Mouse (Mus musculus) neural tube, embryonic 15.5 days (tissue): Measurements from ENCODE around the gene Gpr55. TPM values are rescaled to one million over a fixed set of nuclear protein-coding genes. Genes with fewer than 3 reads are reported as not detected.

Experiments used
- ATAC-seq: fragments of 200-750 bp; cut with Nextera tagmentation; 2 replicates; pipeline ENCODE4 v1.8.0; 2017; ENCODE audit warnings: mild to moderate bottlenecking, moderate TSS enrichment, moderate library complexity; ENCODE audit not compliant: low FRiP score
- H3K27ac ChIP-seq: fragments of 300-500 bp; sonication (generic); replicated peaks from 2 replicates; pipeline ENCODE4 v1.5.1; 2015; ENCODE audit warnings: mild to moderate bottlenecking, inconsistent platforms
- H3K27me3 ChIP-seq: fragments of 300-500 bp; sonication (generic); replicated peaks from 2 replicates; pipeline ENCODE4 v1.6.1; 2015; ENCODE audit warnings: inconsistent platforms
- H3K36me3 ChIP-seq: fragments of 300-500 bp; sonication (generic); 2 replicates; pipeline ENCODE4 v1.6.1; 2015; ENCODE audit warnings: inconsistent platforms
- H3K4me1 ChIP-seq: fragments of 300-500 bp; sonication (generic); 2 replicates; pipeline ENCODE4 v1.6.1; 2015; ENCODE audit warnings: inconsistent platforms
- H3K4me2 ChIP-seq: fragments of 300-500 bp; sonication (generic); 2 replicates; pipeline ENCODE4 v1.6.1; 2015; ENCODE audit warnings: inconsistent platforms, mild to moderate bottlenecking, moderate library complexity
- H3K4me3 ChIP-seq: fragments of 300-500 bp; sonication (generic); replicated peaks from 2 replicates; pipeline ENCODE4 v1.5.1; 2015; ENCODE audit warnings: mild to moderate bottlenecking, inconsistent platforms
- H3K9ac ChIP-seq: fragments of 300-500 bp; sonication (generic); replicated peaks from 2 replicates; pipeline ENCODE4 v1.6.1; 2015; ENCODE audit warnings: mild to moderate bottlenecking, inconsistent platforms
- H3K9me3 ChIP-seq: fragments of 300-500 bp; sonication (generic); replicated peaks from 2 replicates; pipeline ENCODE4 v1.6.1; 2016; ENCODE audit warnings: inconsistent platforms
- WGBS: fragments of 180-500 bp; shearing (Covaris S2); methylation state at CpG from one replicate; pipeline ENCODE4 v1.1.7; 2015; ENCODE audit warnings: mixed read lengths; 5-methylcytosine and 5-hydroxymethylcytosine counted together
- polyA plus RNA-seq: library from polyadenylated mRNA; unstranded; fragments of >200 nt; fragmentation: Nextera tagmentation; extraction: Ambion mirVana; gene quantifications from 2 replicates; pipeline ENCODE4 v1.2.1, GENCODE M21; 2015

Gpr55 gene
- polyA plus RNA-seq, 1 experiment from 2014 or later: 0.10 TPM

DNA sequence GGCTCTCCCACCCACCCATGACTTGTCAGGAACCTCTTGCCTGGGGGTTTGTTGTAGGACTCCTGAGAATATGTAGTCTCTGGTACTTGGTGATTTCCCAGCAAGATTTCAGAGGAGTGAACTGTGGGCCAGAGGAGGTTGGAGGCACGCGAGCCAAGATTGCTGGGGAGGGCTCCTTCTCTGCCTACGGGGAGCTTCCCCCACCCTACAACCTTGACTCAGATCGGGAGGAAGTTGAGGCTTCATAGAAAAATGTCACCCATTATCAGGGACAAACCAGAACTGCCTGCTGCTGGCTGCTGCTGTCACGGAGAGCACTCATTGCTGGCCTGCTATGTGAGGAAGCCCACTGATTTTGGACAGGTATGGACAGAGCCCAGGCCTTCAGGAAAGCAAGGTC lies 3.5 kb downstream of the Gpr55 start:
- Histone ChIP-seq H3K36me3 (no peaks in the 10 kb centered on the region), H3K4me2 (no peak overlapping the region), H3K9me3 (no peaks in the 10 kb centered on the region), H3K27me3 (no peaks in the 10 kb centered on the region; the same call in 1 of the 2 replicates), H3K27ac (no peak overlapping the region), H3K9ac (no peak overlapping the region), H3K4me1 (no peaks in the 10 kb centered on the region), H3K4me3 (no peak overlapping the region)
- no peak for ATAC-seq
- 80% methylated on average over 5 of the region's 5 CpGs for WGBS

GRCm38 (mm10) chr1:85955150-85955549 lies 5.7 kb downstream of the Gpr55 start:
- 87% methylated on average over 3 of the region's 3 CpGs for WGBS
- no peak overlapping the region for H3K4me3 ChIP-seq
- H3K9ac ChIP-seq: no peak overlapping the region

DNA sequence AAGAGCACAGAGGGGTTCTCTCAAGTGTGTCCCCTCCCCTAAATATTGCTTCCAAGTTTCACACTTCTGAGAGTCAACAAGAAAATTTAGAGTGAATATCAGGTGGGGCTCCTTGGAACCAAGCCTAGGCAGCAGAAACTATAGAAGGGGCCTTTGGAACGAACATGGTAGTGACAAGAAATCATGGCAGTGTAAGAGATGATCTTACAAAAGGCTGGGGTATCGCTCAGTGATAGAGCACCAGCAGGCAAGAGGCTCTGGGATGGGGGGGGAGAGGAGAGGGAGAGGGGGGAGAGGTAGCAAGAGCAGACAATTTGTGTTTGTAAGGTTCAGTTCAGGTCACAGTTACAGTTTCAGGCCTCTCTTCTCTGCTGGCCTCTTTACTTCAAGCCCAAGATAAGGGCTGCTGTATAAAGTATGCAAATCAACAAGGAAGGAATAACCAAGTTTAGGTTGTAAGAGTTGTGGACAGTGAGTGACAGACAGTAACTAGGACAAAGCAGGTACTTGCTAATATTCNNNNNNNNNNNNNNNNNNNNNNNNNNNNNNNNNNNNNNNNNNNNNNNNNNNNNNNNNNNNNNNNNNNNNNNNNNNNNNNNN lies 11.6 kb downstream of the Gpr55 start:
- H3K4me3 ChIP-seq: no peak overlapping the region
- H3K9me3 ChIP-seq: no peaks in the 10 kb centered on the region
- WGBS: 84% methylated on average over 2 of the region's 2 CpGs
- no peak overlapping the region for H3K27ac ChIP-seq
- H3K27me3 ChIP-seq: no peaks in the 10 kb centered on the region
- H3K4me1 ChIP-seq: no peaks in the 10 kb centered on the region
- no peak for ATAC-seq
- no peak overlapping the region for H3K9ac ChIP-seq
- H3K4me2 ChIP-seq: no peak overlapping the region
- no peaks in the 10 kb centered on the region for H3K36me3 ChIP-seq

More at GRCm38 (mm10) chr1:85955150-85955549, 5.7 kb downstream of the Gpr55 start:
- Histone ChIP-seq H3K9me3 (no peaks in the 10 kb centered on the region), H3K27ac (no peak overlapping the region), H3K4me1 (no peaks in the 10 kb centered on the region), H3K36me3 (no peaks in the 10 kb centered on the region), H3K4me2 (no peak overlapping the region), H3K27me3 (no peaks in the 10 kb centered on the region; the same call in 1 of the 2 replicates)
- ATAC-seq: no peak

- H3K9ac ChIP-seq: no peak overlapping the region
- ATAC-seq: no peak
- H3K4me1 ChIP-seq: no peaks in the 10 kb centered on the region
- H3K4me3 ChIP-seq: no peak overlapping the region
- no peaks in the 10 kb centered on the region for H3K36me3 ChIP-seq
- H3K4me2 ChIP-seq: no peak overlapping the region
- no peak overlapping the region for H3K27ac ChIP-seq
- no peaks in the 10 kb centered on the region for H3K9me3 ChIP-seq
- no peaks in the 10 kb centered on the region for H3K27me3 ChIP-seq
- 88% methylated on average over 8 of the region's 8 CpGs for WGBS
Observed at GRCm38 (mm10) chr1:85942318-85942717, 18.5 kb downstream of the Gpr55 start.

- no peak overlapping the region for H3K27ac ChIP-seq
- WGBS: 85% methylated on average over 1 of the region's 1 CpGs
- ATAC-seq: no peak
- H3K4me2 ChIP-seq: no peak overlapping the region
- H3K27me3 ChIP-seq: no peaks in the 10 kb centered on the region
- H3K4me1 ChIP-seq: peaks cover 29% of the 10 kb centered on the region
- no peak overlapping the region for H3K4me3 ChIP-seq
- no peak overlapping the region for H3K9ac ChIP-seq
- H3K9me3 ChIP-seq: no peaks in the 10 kb centered on the region
- no peaks in the 10 kb centered on the region for H3K36me3 ChIP-seq
Observed at GRCm38 (mm10) chr1:85937323-85937722, 23.5 kb downstream of the Gpr55 start.

DNA sequence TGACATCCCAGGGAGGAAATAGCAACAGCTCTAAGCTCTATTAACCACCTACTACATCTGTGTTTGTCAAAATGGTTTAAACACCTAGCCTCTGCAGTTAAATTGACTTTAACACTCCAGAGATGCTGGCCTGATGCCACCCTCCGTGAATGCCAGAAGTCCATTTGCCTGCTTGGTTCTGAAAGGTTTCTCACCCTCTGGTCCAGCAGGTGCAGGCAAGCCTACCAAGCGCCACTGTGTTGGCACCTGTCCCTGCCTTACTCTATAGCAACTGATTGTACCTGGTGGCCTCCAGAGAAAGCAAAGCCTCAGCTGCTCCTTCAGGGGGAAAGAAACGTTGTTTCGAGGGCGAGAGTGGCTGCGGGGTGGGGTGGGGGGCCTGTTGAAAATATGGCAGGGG lies 24.5 kb downstream of the Gpr55 start:
- no peak for ATAC-seq

DNA sequence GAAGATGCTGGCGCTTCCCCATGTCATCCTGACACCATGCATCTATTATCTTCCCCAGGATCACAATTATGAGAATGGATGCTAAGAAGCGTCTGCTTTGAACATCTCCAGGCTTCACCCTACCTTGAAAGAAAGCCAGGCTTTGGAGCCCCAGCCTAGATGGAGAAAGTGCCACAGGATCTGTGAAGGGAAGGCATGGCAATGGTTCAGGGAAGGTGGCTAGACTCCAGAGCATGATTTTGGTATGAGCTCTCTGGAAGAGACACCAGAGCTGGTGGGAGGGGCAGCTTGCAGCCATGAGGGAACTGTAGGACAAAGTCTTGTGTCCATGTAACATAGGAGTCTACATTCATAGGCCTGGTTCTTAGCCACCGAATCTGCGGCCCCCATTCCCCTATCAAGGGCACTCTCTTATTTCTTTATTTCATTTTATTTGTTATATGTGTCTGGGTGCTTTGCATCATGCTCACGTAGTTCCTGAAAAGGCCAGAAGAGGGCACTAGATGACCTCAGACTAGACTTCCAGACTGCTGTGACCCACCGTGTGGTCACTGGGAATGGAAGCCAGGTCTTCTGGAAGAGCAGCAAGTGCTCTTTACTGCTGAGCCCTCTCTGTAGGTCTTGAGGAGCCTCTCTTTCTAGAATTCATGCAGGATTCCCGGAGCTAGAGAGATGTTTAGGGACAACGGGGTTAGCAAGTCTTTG lies 25.5 kb downstream of the Gpr55 start:
- 62% methylated on average over 8 of the region's 8 CpGs for WGBS
- no peak overlapping the region for H3K27ac ChIP-seq
- H3K36me3 ChIP-seq: no peaks in the 10 kb centered on the region
- H3K4me1 ChIP-seq: peaks cover 37% of the 10 kb centered on the region
- ATAC-seq: no peak
- no peaks in the 10 kb centered on the region for H3K9me3 ChIP-seq
- H3K27me3 ChIP-seq: no peaks in the 10 kb centered on the region
- H3K9ac ChIP-seq: no peak overlapping the region
- no peak overlapping the region for H3K4me3 ChIP-seq
- no peak overlapping the region for H3K4me2 ChIP-seq

More for the DNA sequence above, 24.5 kb downstream of the Gpr55 start:
- WGBS: 55% methylated on average over 6 of the region's 6 CpGs
- H3K4me2 ChIP-seq: no peak overlapping the region
- 0 out of 2 replicates have a peak overlapping the region, but pooled peaks have one; percentile 23 for H3K27ac ChIP-seq
- H3K9me3 ChIP-seq: no peaks in the 10 kb centered on the region
- no peak overlapping the region for H3K4me3 ChIP-seq
- H3K4me1 ChIP-seq: peaks cover 33% of the 10 kb centered on the region
- H3K27me3 ChIP-seq: no peaks in the 10 kb centered on the region
- no peak overlapping the region for H3K9ac ChIP-seq
- no peaks in the 10 kb centered on the region for H3K36me3 ChIP-seq

DNA sequence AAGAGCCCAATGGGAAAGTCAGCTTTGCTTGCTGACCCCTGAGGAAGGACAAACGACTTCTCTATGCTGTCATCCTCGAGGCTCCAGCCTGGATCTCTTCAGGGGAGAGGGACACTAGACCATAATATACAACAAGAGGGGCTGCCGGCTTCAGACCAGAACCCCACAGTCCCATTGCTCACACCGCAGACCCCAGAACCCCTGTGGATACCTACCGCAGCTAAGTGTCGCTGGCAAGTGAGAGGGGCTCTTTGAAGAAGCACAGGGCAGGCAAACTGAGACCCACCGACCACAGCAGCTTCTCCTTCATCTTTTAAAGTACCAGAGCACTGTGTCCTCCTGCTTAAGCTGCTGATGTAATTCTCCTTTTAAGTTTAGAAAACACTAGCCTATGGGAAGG lies 26.2 kb downstream of the Gpr55 start:
- Histone ChIP-seq H3K4me3 (no peak overlapping the region), H3K4me2 (no peak overlapping the region), H3K36me3 (no peaks in the 10 kb centered on the region), H3K27ac (no peak overlapping the region), H3K9me3 (no peaks in the 10 kb centered on the region), H3K27me3 (no peaks in the 10 kb centered on the region), H3K9ac (no peak overlapping the region), H3K4me1 (peaks cover 38% of the 10 kb centered on the region)
- ATAC-seq: no peak
- WGBS: 8% methylated on average over 7 of the region's 7 CpGs

DNA sequence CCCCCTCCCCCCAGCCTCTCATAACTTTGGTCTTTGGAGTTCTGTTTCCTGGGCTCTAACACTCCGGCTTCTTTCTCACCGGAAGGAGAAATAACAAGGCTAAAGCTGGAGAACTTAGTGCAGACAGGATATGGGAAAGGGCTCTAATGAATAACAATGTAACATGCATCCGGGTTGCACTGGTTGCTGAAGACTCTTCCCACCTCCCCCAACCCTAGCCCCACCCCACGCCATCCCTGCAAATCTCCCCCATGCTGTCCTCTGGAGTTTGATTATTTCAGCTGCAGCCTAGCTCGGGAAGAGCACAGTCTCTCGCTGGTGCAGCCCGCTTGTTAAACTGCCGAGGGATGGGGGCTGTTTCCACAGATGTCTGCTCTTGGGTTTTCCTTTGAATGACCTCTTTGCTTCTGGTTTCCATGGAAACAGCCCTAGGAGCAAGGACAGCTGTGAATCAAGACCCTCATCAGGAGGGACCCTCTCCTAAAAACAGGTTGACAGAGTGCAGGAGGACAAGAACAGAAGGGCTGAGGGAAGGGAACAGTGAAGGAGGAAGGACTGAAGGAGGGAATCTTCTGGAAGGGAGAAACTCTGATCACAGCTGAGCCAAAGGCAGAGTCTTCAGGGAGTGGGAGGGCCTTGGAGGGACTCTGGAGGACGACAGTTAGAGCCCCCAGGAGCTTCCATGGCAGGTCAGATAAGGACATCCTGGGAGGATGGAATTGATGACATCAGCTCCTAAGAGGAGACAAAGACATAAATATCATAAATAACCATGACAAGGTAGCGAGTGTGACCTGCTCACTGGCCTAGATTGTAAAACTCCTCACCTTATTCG lies 27.0 kb downstream of the Gpr55 start:
- Histone ChIP-seq H3K27ac (peak overlapping the region; percentile 64; the same call in 1 of the 2 replicates), H3K36me3 (no peaks in the 10 kb centered on the region), H3K9me3 (no peaks in the 10 kb centered on the region), H3K4me1 (peaks cover 44% of the 10 kb centered on the region), H3K4me3 (no peak overlapping the region), H3K4me2 (peak overlapping the region; percentile 43), H3K9ac (no peak overlapping the region), H3K27me3 (no peaks in the 10 kb centered on the region)
- WGBS: 6% methylated on average over 11 of the region's 11 CpGs
- ATAC-seq: peak; percentile 45

- peak overlapping the region; percentile 64; the same call in 1 of the 2 replicates for H3K27ac ChIP-seq
- H3K36me3 ChIP-seq: no peaks in the 10 kb centered on the region
- H3K27me3 ChIP-seq: no peaks in the 10 kb centered on the region
- peak overlapping the region; percentile 43 for H3K4me2 ChIP-seq
- no peak overlapping the region for H3K9ac ChIP-seq
- H3K4me3 ChIP-seq: no peak overlapping the region
- ATAC-seq: no peak
- no peaks in the 10 kb centered on the region for H3K9me3 ChIP-seq
- 3% methylated on average over 7 of the region's 7 CpGs for WGBS
- H3K4me1 ChIP-seq: peaks cover 50% of the 10 kb centered on the region
Observed at GRCm38 (mm10) chr1:85933226-85933625, 27.6 kb downstream of the Gpr55 start.

DNA sequence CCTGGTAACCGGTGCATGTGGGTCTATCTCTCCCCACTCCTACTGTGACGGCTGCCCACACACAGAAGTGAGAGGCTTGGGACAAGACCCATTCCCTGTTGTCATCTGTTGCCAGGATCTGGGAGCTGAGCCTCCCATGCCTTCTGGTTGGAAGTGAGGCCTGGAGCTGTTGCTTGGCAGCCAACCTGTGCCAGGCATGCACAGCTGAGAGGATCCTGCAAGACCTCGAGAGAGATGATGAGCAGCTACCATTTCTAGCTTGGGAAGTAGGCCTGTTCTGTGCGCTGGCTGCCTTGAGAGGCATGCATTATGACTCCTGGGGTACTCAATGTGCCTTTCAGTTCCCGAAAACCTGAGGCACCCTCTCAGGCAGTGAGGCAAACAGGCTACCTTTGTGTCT lies 29.6 kb downstream of the Gpr55 start:
- Histone ChIP-seq H3K36me3 (no peaks in the 10 kb centered on the region), H3K4me3 (no peak overlapping the region), H3K9ac (no peak overlapping the region), H3K4me1 (peaks cover 54% of the 10 kb centered on the region), H3K27ac (no peak overlapping the region), H3K4me2 (no peak overlapping the region), H3K9me3 (no peaks in the 10 kb centered on the region), H3K27me3 (no peaks in the 10 kb centered on the region)
- WGBS: 80% methylated on average over 5 of the region's 5 CpGs
- no peak for ATAC-seq
